Mouse (Mus musculus) bone marrow, adult 2 months (tissue): ENCODE measurements around the gene Ttll3.

ENCODE experiments used
- CTCF ChIP-seq: fragments of 200-500 bp; IDR thresholded peaks from 2 replicates; pipeline ENCODE4 v1.5.1; 2011; ENCODE audit warnings: low read length, control low read depth; ENCODE audit not compliant: control insufficient read depth, insufficient read depth
- POLR2A ChIP-seq: fragments of 200-500 bp; IDR thresholded peaks from 2 replicates; pipeline ENCODE4 v1.6.1; 2011; ENCODE audit warnings: low read depth, mild to moderate bottlenecking, control low read depth, low read length, borderline replicate concordance; ENCODE audit not compliant: control insufficient read depth

DNA sequence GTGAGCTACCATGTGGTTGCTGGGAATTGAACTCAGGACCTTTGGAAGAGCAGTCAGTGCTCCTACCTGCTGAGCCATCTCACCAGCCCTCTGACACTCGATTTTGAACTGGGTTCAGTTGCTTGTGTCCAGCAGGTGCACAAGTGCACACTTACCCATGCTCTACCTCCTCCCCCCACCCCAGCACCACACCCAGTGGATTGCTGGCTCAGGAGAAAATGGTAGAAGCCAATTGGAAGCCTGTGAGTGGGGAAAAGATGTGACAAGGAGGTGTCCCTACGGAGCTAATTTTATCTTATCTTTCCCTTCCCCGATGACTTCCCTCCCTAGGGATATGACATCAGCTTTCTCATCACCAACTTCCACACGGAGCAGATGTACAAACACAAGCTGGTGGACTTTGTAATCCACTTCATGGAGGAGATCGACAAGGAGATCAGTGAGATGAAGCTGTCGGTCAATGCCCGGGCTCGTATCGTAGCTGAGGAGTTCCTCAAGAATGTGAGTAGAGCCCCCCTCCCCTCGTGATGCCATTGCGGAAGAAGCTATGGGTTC, 3.8 kb upstream of the Ttll3 start:
- TF ChIP-seq CTCF (no peak), POLR2A (no peak)
